Mouse (Mus musculus): Measurements from ENCODE around the gene Slc22a15.

DNA sequence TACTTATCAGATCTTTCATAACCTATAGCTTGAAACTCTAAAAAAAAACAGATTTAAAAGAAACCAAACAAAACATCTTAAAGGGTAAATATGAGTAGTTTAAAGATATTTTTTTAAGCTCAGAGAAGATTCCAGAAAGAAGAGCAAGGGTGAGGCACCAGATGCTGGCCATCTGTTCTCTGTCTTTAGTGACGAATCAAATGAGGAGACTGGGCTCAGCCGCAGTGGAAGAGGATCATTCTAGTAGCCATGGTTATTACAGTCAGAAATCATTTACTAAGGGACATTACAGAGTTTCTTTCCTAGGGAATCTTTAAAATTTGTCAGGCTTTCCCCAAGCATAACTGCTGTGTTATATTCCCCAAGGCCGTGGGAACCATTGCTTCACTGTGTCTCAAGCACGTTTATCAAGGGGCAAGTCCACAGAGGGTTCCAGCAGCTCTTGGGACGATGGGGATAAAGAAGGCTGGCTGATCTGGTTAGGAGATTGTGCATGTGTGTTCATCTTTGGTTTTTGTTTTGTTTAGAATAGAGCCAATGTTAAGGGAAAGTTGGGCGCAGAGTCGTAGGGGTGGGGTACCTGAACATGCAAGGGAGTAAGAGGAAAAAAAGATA is 51.1 kb downstream of the Slc22a15 start:
- no peak for TF ChIP-seq POLR2A (IDR thresholded peaks at IDR 0.05; ENCODE audit: control insufficient read depth, extremely low read depth, insufficient read depth, low read length, poor library complexity)
- no peak for TF ChIP-seq CTCF (IDR thresholded peaks at IDR 0.05; ENCODE audit: borderline replicate concordance, control insufficient read depth, extremely low read depth, insufficient read depth, low read length, poor library complexity)
